Mouse (Mus musculus) brown adipose tissue, adult 24 weeks (tissue): ENCODE measurements around the gene Zfp426. TPM values are rescaled to one million over a fixed set of nuclear protein-coding genes. Genes with fewer than 3 reads are reported as not detected.

Source experiments
- H3K27ac ChIP-seq: fragments of 200-500 bp; replicated peaks from 2 replicates; pipeline ENCODE4 v1.5.1; 2012; ENCODE audit warnings: low read depth, mild to moderate bottlenecking, low read length
- H3K4me1 ChIP-seq: fragments of 200-500 bp; 2 replicates; pipeline ENCODE4 v1.6.1; 2012; ENCODE audit warnings: low read length, mixed read lengths; ENCODE audit not compliant: control insufficient read depth, insufficient read depth, insufficient read length
- H3K4me3 ChIP-seq: fragments of 200-500 bp; 2 replicates; pipeline ENCODE4 v1.5.1; 2012; ENCODE audit warnings: low read depth, mild to moderate bottlenecking, low read length, moderate library complexity; ENCODE audit not compliant: insufficient read depth
- polyA plus RNA-seq: library from polyadenylated mRNA; stranded (reverse); fragments of >200 nt; gene quantifications from 2 replicates; pipeline ENCODE4 v1.2.4, GENCODE M21; 2012; ENCODE audit not compliant: missing spikeins, insufficient read depth, insufficient read length

Gene Zfp426
- polyA plus RNA-seq, 1 experiment, result 8.0 TPM

DNA sequence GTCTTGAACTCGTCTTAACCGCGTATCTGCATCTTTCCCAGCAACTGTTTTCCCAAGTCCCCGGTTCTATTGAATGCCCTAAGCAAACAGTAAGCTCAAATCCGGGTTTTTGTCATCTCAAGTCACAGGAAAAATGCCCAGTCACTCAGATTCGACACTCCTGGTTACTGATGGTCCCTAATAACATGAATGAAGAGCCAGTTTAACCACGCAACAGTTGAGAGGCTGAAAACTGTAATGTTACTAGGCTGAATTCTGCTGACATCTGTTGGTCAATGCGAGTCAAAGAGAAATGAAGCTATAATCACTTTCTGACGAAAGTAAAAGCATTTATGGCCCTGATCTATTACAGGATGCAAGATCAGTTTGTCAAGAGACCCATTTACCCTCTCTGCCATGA is 735 bp upstream of the Zfp426 start:
- peaks cover 3% of the 10 kb centered on the region; the same call in 1 of the 2 replicates for H3K4me1 ChIP-seq
- H3K27ac ChIP-seq, result peak overlapping the region; percentile 98
- H3K4me3 ChIP-seq, result peak overlapping the region; percentile 98

DNA sequence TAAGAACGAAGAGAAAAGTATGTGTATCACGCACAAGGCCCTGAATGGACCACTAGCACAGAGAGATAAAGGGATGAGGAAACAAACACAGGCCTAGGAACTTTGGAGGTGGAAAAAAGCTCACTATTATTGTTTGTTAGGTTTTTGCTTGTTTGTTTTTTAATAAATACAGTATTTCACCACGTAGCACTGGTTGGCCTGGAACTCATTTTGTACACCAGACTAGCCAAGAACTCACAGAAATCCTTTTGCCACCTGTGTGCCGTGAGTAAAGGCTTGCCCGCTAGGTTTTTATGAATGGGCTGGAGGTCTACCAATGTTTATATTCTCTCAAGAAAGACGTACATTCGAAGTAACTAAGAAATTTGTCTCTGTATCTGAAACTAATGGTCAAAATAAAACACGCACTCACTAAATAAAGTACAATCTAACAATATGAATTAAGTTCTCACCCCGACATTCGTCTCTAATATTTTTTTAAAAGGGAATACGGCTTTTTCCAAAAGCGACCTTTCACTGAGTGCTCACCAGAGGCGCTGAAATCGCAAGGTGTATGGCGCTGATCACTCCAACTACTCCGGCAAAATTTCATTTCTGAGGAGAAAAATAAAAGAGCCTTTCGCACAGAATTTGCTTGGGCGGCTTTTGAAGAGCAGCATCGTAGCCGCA is 554 bp downstream of the Zfp426 start:
- Histone ChIP-seq H3K4me1 (peaks cover 3% of the 10 kb centered on the region; the same call in 1 of the 2 replicates), H3K27ac (peak overlapping the region; percentile 98), H3K4me3 (peak overlapping the region; percentile 98)

DNA sequence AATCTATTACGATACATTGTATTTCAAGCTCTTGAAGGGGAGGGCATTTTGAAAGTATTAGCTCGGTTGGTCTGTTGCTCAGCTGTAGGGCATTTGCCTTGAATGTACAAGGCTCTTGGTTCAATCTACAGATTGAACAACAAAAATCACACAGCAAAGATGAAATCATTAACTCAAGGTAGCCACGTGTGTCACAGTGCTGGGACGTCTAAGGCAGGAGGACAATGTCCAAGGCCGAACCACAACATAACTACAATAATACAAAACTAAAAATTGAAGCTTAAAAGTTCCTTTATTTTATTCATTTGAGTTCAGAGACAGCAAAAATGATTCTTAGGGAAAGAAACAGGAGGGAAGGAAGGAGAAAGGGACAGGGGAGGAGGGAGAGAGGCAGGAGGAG is 3.0 kb downstream of the Zfp426 start:
- H3K27ac ChIP-seq, result no peak overlapping the region
- no peak overlapping the region for H3K4me3 ChIP-seq

DNA sequence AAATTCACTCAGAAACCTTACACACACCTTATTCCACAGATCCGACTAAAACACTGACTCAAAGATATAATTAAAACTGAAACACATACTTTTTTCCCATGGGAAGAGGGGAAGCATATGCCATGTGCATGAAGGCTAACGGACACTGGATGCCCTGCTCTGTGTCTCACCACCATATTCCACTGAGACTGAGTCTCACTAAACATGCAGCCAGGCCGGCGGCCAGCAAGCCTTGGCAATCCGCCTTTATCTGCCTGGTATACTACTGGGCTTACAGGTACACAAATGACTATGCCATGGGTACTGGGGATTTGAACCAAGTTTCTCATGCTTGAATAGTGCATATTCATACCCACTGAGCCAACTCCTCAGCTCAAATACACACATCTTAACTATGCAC is 13.2 kb downstream of the Zfp426 start:
- no peaks in the 10 kb centered on the region for H3K4me1 ChIP-seq
- no peak overlapping the region for H3K4me3 ChIP-seq

More for the DNA sequence above, 3.0 kb downstream of the Zfp426 start:
- H3K4me1 ChIP-seq, result peaks cover 3% of the 10 kb centered on the region; the same call in 1 of the 2 replicates

DNA sequence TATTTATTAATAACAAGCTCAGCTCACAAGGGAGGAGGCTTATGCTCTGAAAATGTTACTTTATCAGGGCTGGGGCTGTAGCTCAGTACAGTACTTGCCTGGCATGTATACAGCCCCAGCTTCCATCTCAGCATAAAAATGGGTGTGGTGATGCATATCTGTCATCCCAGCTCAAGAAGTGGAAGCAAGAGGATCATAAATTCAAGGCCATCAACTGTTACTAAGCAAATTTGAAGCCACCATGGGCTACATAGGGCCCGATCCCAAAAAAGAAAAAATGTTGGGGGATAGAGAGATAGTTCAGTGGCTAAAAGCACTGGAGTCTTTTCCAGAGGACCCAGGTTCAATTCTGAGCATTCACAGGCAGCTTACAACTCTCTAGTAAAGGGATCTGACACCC is 15.9 kb downstream of the Zfp426 start:
- no peaks in the 10 kb centered on the region for H3K4me1 ChIP-seq
- no peak overlapping the region for H3K27ac ChIP-seq
- H3K4me3 ChIP-seq, result no peak overlapping the region

More for the DNA sequence above, 13.2 kb downstream of the Zfp426 start:
- H3K27ac ChIP-seq, result no peak overlapping the region

DNA sequence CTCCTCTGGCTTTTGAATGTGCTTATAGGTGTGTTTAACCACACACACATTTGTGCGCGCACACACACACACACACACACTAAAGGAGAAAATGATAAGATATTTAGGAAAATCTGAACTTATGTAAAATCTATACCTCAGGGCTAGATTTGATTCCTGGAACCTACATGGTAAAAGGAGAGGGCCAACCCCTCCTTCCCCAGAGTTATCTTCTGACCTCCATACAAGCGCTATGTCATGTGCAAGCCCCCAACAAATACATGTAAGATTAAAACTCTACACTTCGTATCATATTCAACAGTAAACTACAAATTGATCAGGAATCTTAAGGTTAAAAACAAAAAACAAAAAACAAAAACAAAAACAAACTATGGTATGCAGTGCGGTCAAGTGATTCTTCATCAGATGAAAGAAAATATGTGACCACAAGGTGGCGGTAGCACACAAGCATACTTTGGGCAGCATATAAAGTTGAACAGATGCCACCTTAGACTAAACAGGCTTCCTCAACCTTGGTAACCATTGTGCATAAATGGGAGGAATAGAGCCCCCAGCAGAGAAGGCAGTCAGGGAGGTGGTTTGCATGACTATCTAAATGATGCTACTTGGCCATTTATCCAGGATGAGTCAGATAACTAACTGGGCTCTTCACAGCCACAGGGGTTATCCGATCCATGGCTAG is 25.6 kb downstream of the Zfp426 start:
- H3K27ac ChIP-seq, result no peak overlapping the region
- no peaks in the 10 kb centered on the region for H3K4me1 ChIP-seq
- no peak overlapping the region for H3K4me3 ChIP-seq

DNA sequence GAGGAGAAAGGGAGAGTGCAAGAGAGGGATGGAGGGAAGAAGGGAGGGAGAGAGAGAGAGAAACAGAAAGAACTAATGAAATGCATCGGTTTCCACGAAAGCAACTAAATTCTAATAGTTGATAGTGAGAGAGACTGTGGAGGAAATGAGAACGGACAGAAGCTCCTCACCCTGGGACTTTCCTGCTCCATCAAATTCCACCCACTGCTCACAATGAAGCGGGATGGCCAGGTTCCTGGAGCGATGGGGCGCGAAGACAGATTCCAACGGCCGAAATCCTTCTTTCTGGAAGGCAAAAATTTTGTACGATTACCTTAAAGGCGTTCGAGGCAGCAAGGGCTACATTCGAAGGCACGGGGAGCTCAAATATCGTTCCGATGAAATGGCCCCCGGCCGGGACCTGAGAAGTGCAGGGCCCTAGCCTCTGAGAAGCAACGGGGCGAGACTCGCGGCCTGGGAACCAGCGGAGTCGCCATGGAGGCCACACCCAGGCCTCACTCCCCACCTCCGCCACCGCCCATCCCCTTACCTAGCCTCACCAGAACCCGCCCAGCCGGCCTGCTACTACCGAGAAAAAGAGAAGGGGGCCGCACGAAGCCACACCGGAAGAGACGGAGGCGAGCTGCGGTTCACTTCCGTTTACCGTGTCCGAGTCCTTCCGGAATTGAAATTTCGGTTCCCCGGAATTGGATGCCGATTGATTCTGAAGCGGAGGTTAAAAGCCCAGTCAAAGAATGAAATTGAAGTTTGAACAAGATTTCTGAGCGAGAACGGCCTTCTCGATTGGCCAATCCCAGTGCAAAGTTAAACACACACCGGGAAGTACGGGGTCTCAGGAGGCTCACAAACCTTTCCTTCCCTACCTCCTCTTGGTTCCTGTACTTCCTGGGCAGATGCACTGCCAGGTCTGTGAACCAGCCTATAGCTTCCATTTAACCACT is 32.9 kb downstream of the Zfp426 start, which contains the start of gene Zfp26:
TSS of gene Zfp26 (minus strand) at position 786 of the 941 bp plus-strand sequence.
- H3K4me1 ChIP-seq, result peaks cover 2% of the 10 kb centered on the region; the same call in 1 of the 2 replicates
- peak within 1 kb of the TSS; percentile 68 for H3K27ac ChIP-seq
- H3K4me3 ChIP-seq, result peak within 1 kb of the TSS; percentile 90

DNA sequence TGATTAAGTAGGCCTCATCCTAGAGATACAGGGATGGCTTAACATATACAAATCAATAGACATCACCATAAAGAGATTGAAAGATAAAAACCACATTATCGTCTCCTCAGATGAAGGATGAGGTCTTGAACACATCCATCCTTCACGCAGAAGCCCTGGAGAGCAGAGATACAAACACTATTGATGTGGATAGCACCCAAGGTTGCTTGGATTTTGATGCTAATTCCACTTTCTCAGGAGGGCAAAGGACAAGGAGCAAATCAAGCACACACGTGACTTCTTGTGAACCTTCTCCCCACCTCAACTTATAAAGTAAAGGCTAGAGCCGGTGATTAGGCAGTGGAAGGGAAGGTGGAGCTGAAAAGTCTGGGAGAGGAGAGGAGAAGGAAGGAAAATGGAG is 38.9 kb downstream of the Zfp426 start:
- Histone ChIP-seq H3K4me1 (no peaks in the 10 kb centered on the region), H3K4me3 (no peak overlapping the region), H3K27ac (no peak overlapping the region)

DNA sequence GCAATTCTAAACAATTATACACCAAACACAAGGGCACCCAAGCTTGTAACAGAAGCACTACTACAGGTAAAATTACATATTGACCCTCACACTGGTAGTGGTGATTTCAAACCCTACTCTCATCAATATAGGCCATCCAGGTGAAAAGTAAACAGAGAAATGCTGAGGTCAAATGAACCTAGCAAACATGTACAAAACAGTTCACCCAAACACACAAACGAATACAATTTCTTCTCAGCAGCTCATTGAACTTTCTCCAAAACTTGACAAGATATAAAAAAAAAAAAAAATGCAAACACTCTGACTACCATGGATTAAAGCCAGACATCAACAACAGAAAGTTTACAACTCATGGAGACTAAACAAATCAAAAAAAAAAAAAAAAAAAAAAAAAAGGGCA is 41.1 kb downstream of the Zfp426 start:
- H3K4me1 ChIP-seq, result no peaks in the 10 kb centered on the region
- no peak overlapping the region for H3K4me3 ChIP-seq
- no peak overlapping the region for H3K27ac ChIP-seq

DNA sequence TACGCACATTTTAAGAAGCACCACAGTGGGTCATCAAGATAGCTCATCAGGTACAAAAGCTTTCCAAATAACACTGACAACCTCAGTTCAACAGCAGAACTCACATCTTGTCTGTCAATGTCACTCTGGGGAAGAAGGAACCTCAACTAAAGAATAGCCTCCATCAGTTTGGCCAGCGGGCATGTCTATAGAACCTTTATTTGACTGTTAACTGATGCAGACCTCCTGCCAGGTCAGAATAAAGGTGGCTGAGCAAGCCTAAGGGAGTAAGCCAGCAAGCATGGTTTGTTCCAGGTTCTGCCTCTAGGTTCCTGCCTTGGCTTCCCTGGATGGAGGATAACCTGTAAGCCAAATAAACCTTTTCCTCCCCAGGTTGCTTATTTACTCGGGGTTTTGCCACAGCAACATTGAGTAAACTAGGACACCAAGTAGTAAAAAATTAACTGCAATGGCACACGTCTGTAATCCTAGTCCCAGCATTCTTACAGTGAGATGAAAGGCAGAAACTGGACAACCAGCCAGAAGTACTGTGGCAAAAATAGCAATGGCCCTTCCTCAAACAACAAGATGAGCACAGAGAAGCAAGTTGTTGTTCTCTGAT is 49.3 kb downstream of the Zfp426 start:
- no peak overlapping the region for H3K27ac ChIP-seq
- H3K4me1 ChIP-seq, result no peaks in the 10 kb centered on the region
- H3K4me3 ChIP-seq, result no peak overlapping the region

DNA sequence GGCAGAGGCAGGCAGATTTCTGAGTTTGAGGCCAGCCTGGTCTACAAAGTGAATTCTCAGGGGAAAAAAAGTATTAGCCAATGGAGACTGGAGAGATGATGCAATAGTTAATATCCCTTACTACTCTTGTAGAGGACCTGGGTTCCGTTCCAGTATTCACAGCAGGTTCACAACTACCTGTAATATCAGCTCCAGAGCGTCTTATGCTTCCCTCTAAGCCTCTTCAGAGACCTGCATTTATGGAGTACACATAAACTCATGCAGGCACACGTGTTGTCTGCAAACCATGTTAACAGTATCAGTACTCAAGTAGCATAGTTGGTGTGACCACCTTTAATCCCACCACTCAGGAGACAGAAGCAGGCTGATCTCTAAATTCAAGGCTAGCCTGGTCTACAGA is 62.5 kb downstream of the Zfp426 start:
- H3K4me3 ChIP-seq, result no peak overlapping the region
- H3K4me1 ChIP-seq, result no peaks in the 10 kb centered on the region

More for the DNA sequence above, 62.5 kb downstream of the Zfp426 start:
- no peak overlapping the region for H3K27ac ChIP-seq

Other genes with a start within 250 kb of the Zfp426 start
- not detected in 2 replicates for gene Olfr39, start 210.4 kb downstream of the Zfp426 start, polyA plus RNA-seq
- gene Olfr873, start 194.2 kb downstream of the Zfp426 start, polyA plus RNA-seq, result 1.5 and 1.6 TPM in 2 replicates
- not detected in 2 replicates for gene Olfr18, start 156.7 kb downstream of the Zfp426 start, polyA plus RNA-seq
- 17.2 and 19.6 TPM in 2 replicates for gene Zfp560, start 107.6 kb downstream of the Zfp426 start, polyA plus RNA-seq
- 4.0 and 4.2 TPM in 2 replicates for gene Zfp26, start 32.6 kb downstream of the Zfp426 start, polyA plus RNA-seq
- gene Zfp266, start 28.7 kb upstream of the Zfp426 start, polyA plus RNA-seq, result 11.8 and 14.7 TPM in 2 replicates
- 3.8 and 5.0 TPM in 2 replicates for gene Zfp846, start 88.5 kb upstream of the Zfp426 start, polyA plus RNA-seq
- gene Ubl5, start 150.1 kb upstream of the Zfp426 start, polyA plus RNA-seq, result 257 and 293 TPM in 2 replicates
- gene Fbxl12, start 152.0 kb upstream of the Zfp426 start, polyA plus RNA-seq, result 5.8 and 6.5 TPM in 2 replicates
- 13.9 and 17.2 TPM in 2 replicates for gene Pin1, start 159.3 kb upstream of the Zfp426 start, polyA plus RNA-seq